Comparison of ENCODE assay signal across 19 mouse cellular contexts in the genomic region with DNA sequence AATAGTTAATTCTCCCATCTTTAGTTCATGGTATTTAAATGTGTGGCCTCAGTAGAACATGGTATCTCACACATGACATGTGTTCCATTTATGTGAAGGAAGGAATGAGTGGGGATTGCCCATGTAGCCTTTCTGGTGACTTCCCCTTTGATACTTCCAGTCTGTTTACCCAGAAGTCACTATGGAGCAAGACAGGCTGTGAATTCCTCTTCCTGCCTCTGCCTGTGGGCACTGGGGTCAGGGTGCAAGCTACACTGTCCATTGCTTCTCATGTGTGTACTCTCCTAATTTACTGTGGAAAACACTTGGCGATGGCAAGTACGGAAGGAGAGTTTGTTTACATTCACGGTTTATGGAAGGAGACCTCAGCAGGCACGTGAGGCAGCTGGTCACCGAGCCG. TPM values are rescaled to one million over a fixed set of nuclear protein-coding genes. Genes with fewer than 3 reads are reported as not detected.
"Had no signal": no experiment of that assay in that cellular context is flagged by ENCODE, and none has a peak within 500 bp of the region (broad histone marks: within the 10 kb centered on the region; RNA-seq: fewer than 3 reads in every experiment).

No protein-coding gene starts in this region.

- H3K4me3 ChIP-seq: liver, embryonic 12.5 days; lung, embryonic 15.5 days; midbrain, embryonic 10.5 days; midbrain, embryonic 12.5 days; myocyte; neural tube, embryonic 13.5 days; neural tube, embryonic 15.5 days had no signal

- H3K4me1 ChIP-seq: lung, embryonic 15.5 days; midbrain, embryonic 10.5 days; midbrain, embryonic 12.5 days had no signal

- DNase-seq: lung, adult 18-20 months; midbrain, embryonic 14.5 days; right cerebral cortex, postnatal 25 days; right cerebral cortex, postnatal 4 days; spleen, adult 18-20 months; thymus, adult 18-20 months; thymus, postnatal 14 days; thymus, postnatal 36 days had no signal

- ATAC-seq: liver, embryonic 12.5 days; lung, postnatal 0 days; midbrain, embryonic 16.5 days had no signal

- H3K27ac ChIP-seq: liver, embryonic 12.5 days; liver, embryonic 14.5 days; lung, embryonic 15.5 days; midbrain, embryonic 10.5 days; midbrain, embryonic 12.5 days; neural tube, embryonic 13.5 days; neural tube, embryonic 15.5 days had no signal

RNA-seq across cellular contexts. Expression of a gene that starts 55.2 kb away (rescaled TPM):
- total RNA-seq: megakaryocyte-erythroid progenitor cell, adult 5-6 weeks had no signal
